Mouse (Mus musculus): Measurements from ENCODE around the gene Psors1c2. TPM values are rescaled to one million over a fixed set of nuclear protein-coding genes. Genes with fewer than 3 reads are reported as not detected.

Gene Psors1c2
- polyA plus RNA-seq, 1 experiment from 2014 or later = 1.5 TPM

DNA sequence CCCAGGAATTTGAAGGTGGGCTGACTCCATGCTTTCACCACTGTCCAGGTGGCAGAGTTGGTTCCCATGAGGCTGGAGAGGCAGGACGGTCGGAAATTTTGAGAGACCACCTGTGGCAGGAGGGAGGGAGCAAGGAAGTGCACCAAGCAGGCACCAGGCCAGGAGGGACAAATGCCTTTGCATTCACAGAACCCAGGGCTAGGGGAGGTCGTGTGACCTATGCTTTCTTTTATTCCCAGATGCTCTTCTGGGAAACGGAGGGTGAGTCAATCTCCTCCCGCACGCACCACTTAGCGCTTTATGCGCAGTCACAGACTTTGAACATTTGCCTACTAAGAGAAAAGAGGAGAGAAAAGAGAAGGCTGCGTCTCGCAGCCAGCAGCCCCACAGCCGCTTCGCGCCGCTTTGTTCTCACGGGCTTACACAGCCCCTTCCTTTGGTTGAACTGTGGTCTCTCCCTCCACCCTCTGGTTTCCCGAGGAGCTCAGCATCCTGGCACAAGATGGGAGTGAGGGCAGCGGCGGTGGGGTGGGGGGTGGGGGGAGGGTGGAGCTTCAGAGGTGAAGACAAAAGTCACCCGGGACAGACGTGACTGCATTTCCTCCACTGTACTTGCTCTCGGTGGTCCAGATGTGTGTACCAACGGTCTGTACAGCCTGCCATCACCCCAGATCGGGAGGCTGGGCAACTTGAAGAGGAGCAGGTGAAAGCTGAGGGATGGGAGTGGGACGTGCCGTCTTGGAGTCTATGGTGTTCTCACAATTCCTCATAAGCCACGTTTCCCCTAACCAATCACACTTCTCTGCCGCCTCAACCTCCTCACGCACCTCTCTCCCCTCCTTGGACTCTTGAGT lies 36.3 kb downstream of the Psors1c2 start:
- 3% methylated on average over 27 of the region's 28 CpGs for WGBS
- Histone ChIP-seq H3K36me3 (no peaks in the 10 kb centered on the region), H3K4me3 (peak overlapping the region; percentile 31), H3K4me2 (replicated peaks) (peak overlapping the region; percentile 58), H3K27me3 (peaks cover 24% of the 10 kb centered on the region), H3K9me3 (0 out of 2 replicates have a peak, but pooled peaks cover 4% of the 10 kb centered on the region), H3K27ac (replicated peaks) (no peak overlapping the region), H3K4me1 (peaks cover 13% of the 10 kb centered on the region), H3K9ac (replicated peaks) (peak overlapping the region; percentile 41)
- ATAC-seq (ENCODE audit: low FRiP score, low read depth) = peak; percentile 41

DNA sequence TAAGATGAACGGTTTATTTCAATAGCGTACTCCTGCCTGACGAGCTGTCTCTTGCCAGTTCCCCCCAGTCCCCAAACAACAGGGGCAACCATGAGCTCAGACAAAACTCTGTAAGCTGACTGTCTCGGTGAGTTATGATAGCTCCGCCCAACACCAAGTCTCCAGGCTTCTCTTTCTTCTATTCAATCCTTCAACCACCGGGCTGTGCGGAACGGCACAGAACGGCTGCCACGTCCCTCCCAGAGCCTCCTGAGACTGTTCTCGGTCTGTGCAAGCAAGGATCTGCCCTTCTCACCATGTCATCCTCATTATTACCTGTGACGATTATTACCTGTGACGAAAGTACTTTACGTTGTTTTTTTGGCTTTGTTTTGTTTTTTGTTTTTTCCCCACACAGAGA lies 37.8 kb downstream of the Psors1c2 start:
- Histone ChIP-seq H3K4me3 (no peak overlapping the region), H3K27me3 (peaks cover 27% of the 10 kb centered on the region), H3K27ac (replicated peaks) (no peak overlapping the region), H3K36me3 (no peaks in the 10 kb centered on the region), H3K9me3 (0 out of 2 replicates have a peak, but pooled peaks cover 4% of the 10 kb centered on the region), H3K9ac (replicated peaks) (no peak overlapping the region), H3K4me1 (peaks cover 13% of the 10 kb centered on the region), H3K4me2 (replicated peaks) (no peak overlapping the region)
- ATAC-seq (ENCODE audit: low FRiP score, low read depth) = no peak
- WGBS = 83% methylated on average over 14 of the region's 14 CpGs

- 0 out of 2 replicates have a peak, but pooled peaks cover 4% of the 10 kb centered on the region for H3K9me3 ChIP-seq
- H3K27ac ChIP-seq (replicated peaks) = no peak overlapping the region
- ATAC-seq (ENCODE audit: low FRiP score, low read depth) = no peak
- H3K4me1 ChIP-seq = peaks cover 13% of the 10 kb centered on the region
- no peak overlapping the region for H3K9ac ChIP-seq (replicated peaks)
- no peak overlapping the region for H3K4me3 ChIP-seq
- WGBS = 97% methylated on average over 7 of the region's 7 CpGs
- H3K4me2 ChIP-seq (replicated peaks) = no peak overlapping the region
- H3K27me3 ChIP-seq = peaks cover 27% of the 10 kb centered on the region
- no peaks in the 10 kb centered on the region for H3K36me3 ChIP-seq
These were observed 38.5 kb downstream of the Psors1c2 start for GRCm38 (mm10) chr17:35571477-35571876.

DNA sequence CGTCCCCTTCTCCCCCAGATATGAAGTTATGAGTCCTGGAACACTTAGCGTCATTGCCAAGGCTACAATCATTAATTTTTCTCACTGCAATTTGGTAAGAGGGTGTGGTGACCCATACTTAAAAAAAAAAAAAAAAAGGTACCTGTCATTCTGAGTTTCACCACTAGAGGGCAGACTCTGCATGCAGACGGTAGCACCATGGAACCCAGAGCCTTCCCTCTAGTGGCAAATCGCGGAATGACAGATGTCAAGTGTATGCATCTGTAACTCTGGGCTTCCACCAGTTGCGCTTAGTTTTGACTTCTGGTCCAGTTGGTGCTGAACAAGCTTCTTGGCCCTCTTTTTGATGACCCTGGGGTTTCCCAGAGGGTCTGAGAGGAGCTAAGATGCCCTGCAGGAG lies 45.2 kb downstream of the Psors1c2 start:
- no peaks in the 10 kb centered on the region for H3K36me3 ChIP-seq
- 0 out of 2 replicates have a peak, but pooled peaks cover 4% of the 10 kb centered on the region for H3K9me3 ChIP-seq
- no peaks in the 10 kb centered on the region for H3K4me1 ChIP-seq
- 21% methylated on average over 6 of the region's 6 CpGs for WGBS
- H3K27me3 ChIP-seq = peaks cover 3% of the 10 kb centered on the region; the same call in 1 of the 2 replicates
- H3K4me3 ChIP-seq = no peak overlapping the region
- ATAC-seq (ENCODE audit: low FRiP score, low read depth) = no peak
- H3K27ac ChIP-seq (replicated peaks) = no peak overlapping the region
- H3K4me2 ChIP-seq (replicated peaks) = no peak overlapping the region
- no peak overlapping the region for H3K9ac ChIP-seq (replicated peaks)

GRCm38 (mm10) chr17:35582900-35583299 lies 49.9 kb downstream of the Psors1c2 start:
- Histone ChIP-seq H3K9ac (replicated peaks) (no peak overlapping the region), H3K4me1 (peaks cover 4% of the 10 kb centered on the region), H3K27ac (replicated peaks) (no peak overlapping the region), H3K4me3 (no peak overlapping the region), H3K4me2 (replicated peaks) (no peak overlapping the region), H3K27me3 (peaks cover 25% of the 10 kb centered on the region), H3K9me3 (0 out of 2 replicates have a peak, but pooled peaks cover 7% of the 10 kb centered on the region), H3K36me3 (no peaks in the 10 kb centered on the region)
- no peak for ATAC-seq (ENCODE audit: low FRiP score, low read depth)
- 100% methylated on average over 1 of the region's 1 CpGs for WGBS

Other genes starting within 250 kb of the Psors1c2 start
- gene H2-Q1, start 212.8 kb upstream of the Psors1c2 start, polyA plus RNA-seq (2016; fragmentation: Nextera tagmentation; extraction: Ambion mirVana) = 0.08 and 0.17 TPM in 2 replicates
- gene H2-Q2, start 191.0 kb upstream of the Psors1c2 start, polyA plus RNA-seq (2016; fragmentation: Nextera tagmentation; extraction: Ambion mirVana) = 0.15 and 0.20 TPM in 2 replicates
- gene H2-Q4, start 153.6 kb upstream of the Psors1c2 start, polyA plus RNA-seq (2016; fragmentation: Nextera tagmentation; extraction: Ambion mirVana) = 1.9 and 2.3 TPM in 2 replicates
- gene H2-Q6, start 108.4 kb upstream of the Psors1c2 start, polyA plus RNA-seq (2016; fragmentation: Nextera tagmentation; extraction: Ambion mirVana) = 0.09 and 0.27 TPM in 2 replicates
- gene H2-Q7, start 94.0 kb upstream of the Psors1c2 start, polyA plus RNA-seq (2016; fragmentation: Nextera tagmentation; extraction: Ambion mirVana) = 6.0 and 6.4 TPM in 2 replicates
- 0.09 and 0.10 TPM in 2 replicates for gene H2-Q10, start 63.1 kb upstream of the Psors1c2 start, polyA plus RNA-seq (2016; fragmentation: Nextera tagmentation; extraction: Ambion mirVana)
- not detected in 2 replicates for gene Pou5f1, start 27.2 kb upstream of the Psors1c2 start, polyA plus RNA-seq (2016; fragmentation: Nextera tagmentation; extraction: Ambion mirVana)
- 41.2 and 52.6 TPM in 2 replicates for gene Tcf19, start 16.4 kb upstream of the Psors1c2 start, polyA plus RNA-seq (2016; fragmentation: Nextera tagmentation; extraction: Ambion mirVana)
- gene Cchcr1, start 16.1 kb upstream of the Psors1c2 start, polyA plus RNA-seq (2016; fragmentation: Nextera tagmentation; extraction: Ambion mirVana) = 16.0 and 18.5 TPM in 2 replicates
- gene Cdsn, start 18.9 kb downstream of the Psors1c2 start, polyA plus RNA-seq (2016; fragmentation: Nextera tagmentation; extraction: Ambion mirVana) = 0.06 TPM in 1 of 2 replicates, not detected in the other
- gene 2300002M23Rik, start 34.2 kb downstream of the Psors1c2 start, polyA plus RNA-seq (2016; fragmentation: Nextera tagmentation; extraction: Ambion mirVana) = not detected in 2 replicates
- gene Sfta2, start 68.3 kb downstream of the Psors1c2 start, polyA plus RNA-seq (2016; fragmentation: Nextera tagmentation; extraction: Ambion mirVana) = not detected in 2 replicates
- not detected in 2 replicates for gene Gm9573, start 93.4 kb downstream of the Psors1c2 start, polyA plus RNA-seq (2016; fragmentation: Nextera tagmentation; extraction: Ambion mirVana)
- 0.08 TPM in 1 of 2 replicates, not detected in the other for gene Mucl3, start 110.5 kb downstream of the Psors1c2 start, polyA plus RNA-seq (2016; fragmentation: Nextera tagmentation; extraction: Ambion mirVana)
- gene Vars2, start 134.4 kb downstream of the Psors1c2 start, polyA plus RNA-seq (2016; fragmentation: Nextera tagmentation; extraction: Ambion mirVana) = 18.7 and 19.0 TPM in 2 replicates
- gene Gtf2h4, start 140.5 kb downstream of the Psors1c2 start, polyA plus RNA-seq (2016; fragmentation: Nextera tagmentation; extraction: Ambion mirVana) = 34.0 and 34.9 TPM in 2 replicates
- gene Ddr1, start 171.4 kb downstream of the Psors1c2 start, polyA plus RNA-seq (2016; fragmentation: Nextera tagmentation; extraction: Ambion mirVana) = 201 and 218 TPM in 2 replicates